Comparison of ENCODE assay signal across 20 mouse cellular contexts in the genomic region with DNA sequence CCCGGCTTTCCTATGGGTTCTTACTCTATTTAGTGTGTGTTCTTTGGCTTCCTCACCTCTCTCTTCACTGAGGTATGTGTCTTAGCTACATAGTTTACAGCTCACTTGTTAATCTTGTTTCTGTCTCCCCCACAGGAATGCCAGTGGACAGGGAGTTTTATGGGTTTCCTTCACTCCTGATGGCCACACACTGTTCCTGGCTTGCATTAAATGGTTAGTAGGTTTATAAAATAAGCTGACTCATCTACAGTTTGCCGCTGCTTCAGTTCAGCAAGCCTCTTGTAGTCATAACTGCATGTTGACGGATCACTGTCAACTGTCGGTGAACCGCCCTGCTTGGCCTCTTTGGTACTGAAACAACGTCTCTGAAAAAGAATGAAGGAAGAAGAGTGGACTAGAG. TPM values are rescaled to one million over a fixed set of nuclear protein-coding genes. Genes with fewer than 3 reads are reported as not detected.
DNase-seq lines count a peak whose midpoint lies in the region; ATAC-seq and TF ChIP-seq lines count a peak whose summit lies in the region.
"Had no signal": no experiment of that assay in that cellular context is flagged by ENCODE, and none has a peak within 500 bp of the region (broad histone marks: within the 10 kb centered on the region; RNA-seq: fewer than 3 reads in every experiment).

No protein-coding gene starts in this region.

- H3K4me3 ChIP-seq in kidney, postnatal 0 days (replicated peaks; ENCODE audit: low read depth, low read length) = no peak overlapping the region
- H3K4me3 ChIP-seq in kidney, embryonic 16.5 days (ENCODE audit: low read length) = no peak overlapping the region
- H3K4me3 ChIP-seq: embryonic facial prominence, embryonic 10.5 days; embryonic facial prominence, embryonic 12.5 days; forebrain, embryonic 13.5 days; forebrain, embryonic 15.5 days had no signal

- no peaks in the 10 kb centered on the region for H3K9me3 ChIP-seq in kidney, postnatal 0 days (replicated peaks; ENCODE audit: low read length)
- H3K9me3 ChIP-seq in kidney, embryonic 16.5 days (ENCODE audit: low read length) = peaks cover 8% of the 10 kb centered on the region; the same call in 1 of the 2 replicates

- H3K27ac ChIP-seq in kidney, postnatal 0 days = no peak overlapping the region
- H3K27ac ChIP-seq in kidney, embryonic 16.5 days (ENCODE audit: low read length) = no peak overlapping the region
- H3K27ac ChIP-seq: embryonic facial prominence, embryonic 10.5 days; embryonic facial prominence, embryonic 12.5 days; forebrain, embryonic 13.5 days; forebrain, embryonic 15.5 days had no signal

- no peaks in the 10 kb centered on the region for H3K4me1 ChIP-seq in kidney, postnatal 0 days (replicated peaks; ENCODE audit: insufficient read depth, low read length)
- H3K4me1 ChIP-seq in kidney, embryonic 16.5 days (ENCODE audit: insufficient read depth, low read length) = no peaks in the 10 kb centered on the region
- H3K4me1 ChIP-seq: embryonic facial prominence, embryonic 10.5 days; embryonic facial prominence, embryonic 12.5 days; forebrain, embryonic 13.5 days; forebrain, embryonic 15.5 days had no signal

- in situ Hi-C loops in Patski (cut with MboI; ENCODE audit: low pct_unique_long_range_greater_than_20kb) = no loop called here

- TF ChIP-seq CTCF in kidney, postnatal 0 days (IDR thresholded peaks at IDR 0.05; ENCODE audit: low read depth) = no peak
- TF ChIP-seq CTCF in Patski (IDR thresholded peaks at IDR 0.05) = no peak

- H3K4me2 ChIP-seq in kidney, postnatal 0 days (ENCODE audit: low read length) = no peak overlapping the region
- no peak overlapping the region for H3K4me2 ChIP-seq in kidney, embryonic 16.5 days (replicated peaks; ENCODE audit: low read depth, low read length)
- H3K4me2 ChIP-seq: embryonic facial prominence, embryonic 12.5 days; forebrain, embryonic 13.5 days; forebrain, embryonic 15.5 days had no signal

- H3K9ac ChIP-seq in kidney, postnatal 0 days (ENCODE audit: low read depth, low read length) = no peak overlapping the region
- no peak overlapping the region for H3K9ac ChIP-seq in kidney, embryonic 16.5 days (replicated peaks; ENCODE audit: low read length)
- H3K9ac ChIP-seq: embryonic facial prominence, embryonic 12.5 days; forebrain, embryonic 13.5 days; forebrain, embryonic 15.5 days; forebrain, postnatal 0 days had no signal

- ATAC-seq in kidney, postnatal 0 days (replicated peaks; ENCODE audit: low FRiP score, low read depth) = no peak
- no peak for ATAC-seq in kidney, embryonic 16.5 days (ENCODE audit: low FRiP score, low TSS enrichment)
- ATAC-seq in Patski = peak; percentile 94
- ATAC-seq: forebrain, embryonic 13.5 days; forebrain, embryonic 15.5 days; forebrain, postnatal 0 days had no signal

- no peaks in the 10 kb centered on the region for H3K36me3 ChIP-seq in kidney, postnatal 0 days (ENCODE audit: insufficient read depth, low read length)
- H3K36me3 ChIP-seq in kidney, embryonic 16.5 days (ENCODE audit: insufficient read depth, low read length) = no peaks in the 10 kb centered on the region
- H3K36me3 ChIP-seq: embryonic facial prominence, embryonic 10.5 days; embryonic facial prominence, embryonic 12.5 days; forebrain, embryonic 15.5 days had no signal

- 67% methylated on average over 6 of the region's 6 CpGs for WGBS in kidney, postnatal 0 days
- 67% methylated on average over 6 of the region's 6 CpGs for WGBS in kidney, embryonic 16.5 days

- POLR2A ChIA-PET in Patski (lab: Charles Lee) = interaction anchor here (0.7 to 1.4 kb wide), 4 partner anchors 11 to 28 kb away, joined by 3 to 5 read pairs (median 4); a partner anchor contains a TSS

- CTCF ChIA-PET in Patski (lab: Charles Lee) = interaction anchor here (0.7 to 2.2 kb wide), 4 partner anchors 12 to 43 kb away, joined by 3 to 6 read pairs (median 4); no protein-coding TSS in a partner anchor

- H3K27me3 ChIP-seq in kidney, postnatal 0 days (ENCODE audit: insufficient read depth, low read length) = no peaks in the 10 kb centered on the region
- no peaks in the 10 kb centered on the region for H3K27me3 ChIP-seq in kidney, embryonic 16.5 days (ENCODE audit: insufficient read depth, low read length)
- H3K27me3 ChIP-seq in Patski = no peaks in the 10 kb centered on the region
- H3K27me3 ChIP-seq: embryonic facial prominence, embryonic 12.5 days; forebrain, embryonic 13.5 days; forebrain, embryonic 15.5 days had no signal

- peak; percentile 45 for DNase-seq in kidney, postnatal 0 days (ENCODE audit: low spot score)
- DNase-seq in 3T3-L1 (ENCODE audit: low read depth, low spot score) (peak; percentile 55), Patski (ENCODE audit: low read depth, low spot score) (peak; percentile 88)
- DNase-seq in heart, adult 11 months = no peak
- no peak for DNase-seq in ovary, postnatal 36 days (ENCODE audit: low spot score)
- DNase-seq: adrenal gland, adult 2 months; adrenal gland, postnatal 10 days; adrenal gland, postnatal 25 days; cerebellum, adult 11 months; cerebellum, adult 18-20 months; cerebellum, adult 8-10 months; cerebellum, adult 9-11 months; cerebellum, postnatal 14 days; cerebellum, postnatal 36 days; forebrain, postnatal 0 days had no signal

RNA-seq across cellular contexts. Expression of a gene that starts 14.3 kb away (rescaled TPM):
- 36.0 and 38.2 TPM in 2 replicates for polyA plus RNA-seq in kidney, postnatal 0 days (2015; fragmentation: Nextera tagmentation; extraction: Ambion mirVana)
- polyA plus RNA-seq in kidney, embryonic 16.5 days (2015; fragmentation: Nextera tagmentation; extraction: Ambion mirVana) = 46.6 and 53.6 TPM in 2 replicates
- 104 TPM for polyA plus RNA-seq in Patski (2021)

RNA-seq across cellular contexts. Expression of a gene that starts 26.5 kb away (rescaled TPM):
- polyA plus RNA-seq in kidney, postnatal 0 days (2015; fragmentation: Nextera tagmentation; extraction: Ambion mirVana) = 4.5 and 4.8 TPM in 2 replicates
- 7.5 and 9.3 TPM in 2 replicates for polyA plus RNA-seq in kidney, embryonic 16.5 days (2015; fragmentation: Nextera tagmentation; extraction: Ambion mirVana)
- 40.5 TPM for polyA plus RNA-seq in Patski (2021)

RNA-seq across cellular contexts. Expression of a gene that starts 58.7 kb away (rescaled TPM):
- polyA plus RNA-seq in kidney, postnatal 0 days (2015; fragmentation: Nextera tagmentation; extraction: Ambion mirVana) = 21.9 and 22.2 TPM in 2 replicates
- polyA plus RNA-seq in kidney, embryonic 16.5 days (2015; fragmentation: Nextera tagmentation; extraction: Ambion mirVana) = 25.1 and 28.5 TPM in 2 replicates
- polyA plus RNA-seq in Patski (2021) = 28.7 TPM

Comparison
In these comparisons a context has a peak if more than half of its experiments do, and no peak if none do; other contexts are left out.
1. DNase-seq: peak in kidney, postnatal 0 days (single experiment), 3T3-L1 (single experiment) and Patski (single experiment); none in heart, adult 11 months (single experiment) and ovary, postnatal 36 days (single experiment).